Mouse (Mus musculus): ENCODE data around the gene Nxf1. TPM values are rescaled to one million over a fixed set of nuclear protein-coding genes. Genes with fewer than 3 reads are reported as not detected.

Gene Nxf1
- 39.4 TPM for polyA plus RNA-seq (2014; fragmentation: Illumina TruSeq; extraction: RNeasy Lipid Tissue Mini Kit (QIAGEN cat#74804); ENCODE audit: low read depth, low replicate concordance)

GRCm38 (mm10) chr19:8756635-8757387 lies at the start of gene Nxf1:
Gene Nxf1, plus strand, starts transcription at chr19:8757073.

DNA sequence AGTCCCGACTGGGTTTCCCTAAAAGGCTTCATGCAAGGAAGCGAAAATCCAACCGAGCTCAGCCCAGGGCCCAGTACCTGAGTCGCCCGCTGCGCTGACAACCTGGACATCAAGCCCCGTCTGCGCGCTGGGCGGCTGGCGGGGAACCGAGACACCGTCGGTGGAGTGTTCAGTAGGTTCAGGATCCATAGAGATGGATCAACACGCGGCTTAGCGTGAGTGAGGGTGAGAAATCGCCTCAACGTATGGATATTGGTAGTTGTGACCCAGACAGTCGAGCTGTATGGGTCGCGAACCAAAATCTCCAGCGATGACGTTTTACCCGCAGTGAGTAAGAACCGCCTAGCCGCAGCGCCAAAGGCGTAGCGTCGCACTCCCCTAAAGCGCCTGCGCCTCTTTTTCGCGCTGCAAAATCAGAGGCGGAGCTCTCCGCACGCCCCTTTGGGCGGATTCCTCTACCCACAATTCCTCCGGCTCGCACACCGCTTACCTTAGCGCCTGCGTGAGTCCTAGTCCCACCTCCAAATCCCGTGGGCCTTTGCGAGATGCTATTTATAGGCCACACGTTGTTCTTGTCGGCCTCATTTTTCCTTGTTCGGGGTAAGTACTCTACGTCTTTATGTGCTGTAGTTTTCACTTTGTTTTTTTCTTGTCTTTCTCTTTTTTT lies 33.8 kb upstream of the Nxf1 start, which contains the start of gene Slc3a2:
TSS of gene Slc3a2 (minus strand) at position 463 of the 667 bp plus-strand sequence.

DNA sequence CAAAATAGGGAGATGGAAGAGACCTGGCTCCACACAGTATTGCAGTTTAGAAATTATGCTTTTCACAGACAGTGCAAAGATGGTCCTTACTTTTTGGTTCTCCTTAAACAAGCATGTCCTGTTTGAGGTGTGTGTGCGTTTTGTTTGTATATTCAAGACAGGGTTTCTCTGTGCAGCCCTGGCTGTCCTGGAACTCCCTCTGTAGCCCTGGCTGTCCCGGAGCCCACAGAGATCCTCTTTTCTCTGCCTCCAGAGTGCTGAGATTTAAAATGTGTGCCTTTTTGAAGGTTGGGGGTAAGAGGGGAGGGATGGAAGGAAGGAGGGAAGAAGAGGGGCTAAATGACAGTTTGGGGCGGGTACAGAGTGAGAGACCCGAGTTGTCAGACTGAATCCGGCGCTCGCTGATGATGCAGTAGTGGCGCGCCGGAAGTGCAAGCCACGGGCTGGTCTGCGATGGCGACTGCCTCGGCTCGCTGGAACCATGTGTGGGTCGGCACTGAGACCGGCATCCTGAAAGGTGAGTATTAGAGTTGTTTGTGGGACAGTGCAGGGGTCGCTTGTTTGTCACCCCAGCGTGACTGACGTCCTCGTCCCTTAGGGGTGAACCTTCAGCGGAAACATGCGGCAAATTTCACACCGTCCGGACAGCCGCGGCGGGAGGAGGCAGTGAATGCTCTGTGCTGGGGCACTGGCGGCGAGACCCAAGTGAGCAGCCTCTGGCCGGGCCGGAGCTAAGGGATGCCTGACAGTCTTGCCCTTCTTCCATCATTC lies 21.3 kb upstream of the Nxf1 start, which contains the start of gene Wdr74:
TSS of gene Wdr74 (plus strand) at position 439 of the 771 bp plus-strand sequence.

GRCm38 (mm10) chr19:8740603-8741002 lies 16.3 kb upstream of the Nxf1 start, which contains the start of gene 1700092M07Rik:
Gene 1700092M07Rik, plus strand, starts transcription at chr19:8740718.

DNA sequence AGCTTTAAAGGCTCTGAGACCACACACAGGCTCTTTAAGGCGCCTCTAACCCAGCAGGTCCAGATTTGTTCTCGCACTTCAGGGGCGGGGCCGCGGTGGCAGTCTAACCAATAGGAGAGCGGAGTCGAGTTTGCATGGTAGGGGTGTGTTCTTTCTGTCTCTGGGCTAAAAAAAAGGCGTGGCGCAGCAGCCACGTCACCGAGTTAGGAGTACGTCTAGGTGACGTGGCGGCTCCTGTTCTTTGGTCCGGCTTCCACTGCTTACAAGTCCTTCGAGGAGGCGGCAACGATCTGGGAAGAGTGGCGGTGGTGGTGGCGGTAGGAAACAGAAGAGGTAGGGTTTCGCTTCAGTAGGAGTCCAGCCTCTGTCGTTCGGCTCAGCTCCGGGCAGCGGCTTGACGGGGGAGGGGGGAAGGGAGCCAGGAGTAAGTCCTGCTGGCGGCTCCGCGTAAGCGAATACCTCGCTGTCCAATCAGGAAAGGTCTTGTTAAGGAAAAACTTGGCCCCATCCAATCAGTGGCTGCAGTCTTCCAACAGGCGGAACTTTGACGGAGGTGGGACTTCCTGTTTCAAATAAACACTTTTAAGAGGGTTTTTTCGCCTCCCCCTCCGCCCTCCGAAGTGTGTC lies 15.5 kb upstream of the Nxf1 start, which contains the start of gene Stx5a:
TSS of gene Stx5a (plus strand) at position 171 of the 627 bp plus-strand sequence.

DNA sequence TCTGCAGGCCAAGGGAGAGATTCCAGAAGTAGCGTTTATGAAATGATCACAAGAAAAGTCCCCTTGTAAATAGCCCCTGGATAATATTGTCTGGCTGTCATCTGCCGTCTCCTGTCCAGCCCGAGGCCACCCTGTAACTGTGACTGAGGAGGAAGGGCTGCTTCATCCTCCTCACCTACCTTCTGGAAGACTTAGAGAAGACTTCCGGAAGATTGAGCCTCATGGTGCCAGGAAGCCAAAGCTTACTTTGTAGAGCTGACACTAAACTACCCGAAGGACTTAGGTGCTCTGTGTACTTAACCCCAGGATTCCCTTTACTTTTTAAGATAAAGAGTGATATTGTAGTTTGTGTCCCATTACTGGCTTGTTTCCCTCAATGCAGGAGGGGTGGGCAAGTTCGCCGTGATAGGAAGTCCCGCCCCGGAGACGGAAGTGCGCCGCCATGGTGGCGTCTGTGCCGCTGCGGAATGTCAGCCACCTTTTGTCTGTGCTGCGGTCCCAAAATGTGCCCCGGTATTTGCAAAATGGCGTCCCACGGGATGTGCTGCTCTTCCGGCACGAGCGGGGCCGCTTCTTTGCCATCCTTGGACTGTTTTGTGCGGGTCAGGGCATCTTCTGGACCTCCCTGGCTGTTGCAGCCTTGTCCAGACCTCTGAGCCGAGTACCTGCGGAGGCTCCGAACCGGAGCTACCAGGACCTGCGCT lies 13.8 kb downstream of the Nxf1 start, which contains the start of gene Tmem223:
TSS of gene Tmem223 (plus strand) at position 430 of the 704 bp plus-strand sequence.

DNA sequence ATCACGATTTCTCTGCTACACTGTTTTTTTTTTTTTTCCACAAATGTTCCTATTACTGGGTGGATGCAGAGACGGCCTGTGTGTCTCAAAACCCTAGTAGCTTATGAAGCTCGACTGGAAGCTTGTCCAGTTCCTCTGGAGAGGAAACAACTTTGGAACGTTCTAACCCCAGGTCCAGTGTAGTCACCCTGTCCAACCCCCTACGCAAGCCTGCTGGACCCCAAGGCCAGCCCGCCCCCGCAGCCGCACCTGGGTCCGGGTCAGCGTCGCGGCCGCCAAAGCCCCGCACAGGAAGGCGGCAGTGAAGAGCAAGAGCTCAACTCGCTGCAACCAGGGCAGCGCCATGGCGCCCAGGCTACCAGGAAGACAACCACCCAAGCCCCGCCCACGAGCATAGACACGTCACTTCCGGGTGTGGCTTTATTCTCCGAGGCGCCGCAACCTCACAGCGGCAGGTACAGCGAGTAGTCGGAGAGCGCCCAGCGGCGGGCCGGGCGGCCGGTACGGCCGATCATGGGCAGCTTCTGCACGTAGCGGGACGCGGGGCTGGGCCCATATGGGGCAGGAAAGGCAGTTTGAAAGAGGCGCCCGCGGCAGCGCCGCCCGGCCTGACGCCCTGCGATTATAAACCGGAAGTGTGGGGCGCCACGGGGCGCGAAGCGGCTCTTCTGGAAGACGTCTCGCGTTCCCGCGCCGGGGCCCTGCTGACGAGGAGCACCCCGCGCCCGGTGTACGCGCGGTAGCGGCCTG lies 17.4 kb downstream of the Nxf1 start, which contains the start of gene Tmem179b:
TSS of gene Tmem179b (minus strand) at position 382 of the 750 bp plus-strand sequence.

DNA sequence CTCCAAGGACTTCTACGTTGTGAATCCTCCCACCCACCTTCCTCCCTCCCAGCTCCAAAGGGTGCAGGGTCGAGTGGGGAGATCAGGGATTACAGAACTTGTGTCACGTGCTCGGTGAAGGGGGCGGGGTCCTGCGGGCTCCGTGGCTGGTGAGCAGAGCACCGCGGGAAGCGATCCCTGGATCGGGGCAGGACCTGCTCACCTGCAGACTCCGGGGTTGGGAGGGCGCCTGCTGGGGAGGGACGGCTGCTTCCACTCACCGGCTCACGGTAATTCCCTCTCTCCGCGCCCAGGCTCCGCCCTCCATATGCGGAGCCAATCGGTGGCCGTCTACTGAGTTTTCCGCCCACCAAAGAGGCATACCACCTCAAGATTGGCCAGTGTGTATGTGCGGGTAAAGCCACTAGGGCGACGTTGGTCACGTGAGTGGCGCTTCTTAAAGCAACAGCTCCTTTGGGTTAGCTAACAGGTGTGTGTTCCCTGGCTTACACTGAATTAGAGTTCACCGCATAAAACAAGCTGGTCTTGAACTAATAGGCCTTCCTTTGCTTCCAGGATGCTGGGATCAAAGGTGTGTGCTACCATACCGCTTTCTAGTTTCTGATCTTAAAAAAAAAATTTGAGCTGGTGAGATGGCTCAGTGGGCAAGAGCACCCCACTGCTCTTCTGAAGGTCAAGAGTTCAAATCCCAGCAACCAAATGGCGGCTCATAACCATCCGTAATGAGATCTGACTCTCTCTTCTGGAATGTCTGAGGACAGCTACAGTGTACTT lies 29.3 kb downstream of the Nxf1 start, which contains the start of gene Taf6l:
TSS of gene Taf6l (minus strand) at position 410 of the 774 bp plus-strand sequence.

GRCm38 (mm10) chr19:8798264-8798946 lies 41.5 kb downstream of the Nxf1 start, which contains the start of gene Polr2g:
Gene Polr2g, minus strand, starts transcription at chr19:8798577.

GRCm38 (mm10) chr19:8802130-8802821 lies 45.4 kb downstream of the Nxf1 start, which contains the start of gene Zbtb3:
Gene Zbtb3, plus strand, starts transcription at chr19:8802555.

GRCm38 (mm10) chr19:8818801-8819595 lies 62.1 kb downstream of the Nxf1 start, which contains the start of gene Ttc9c:
Gene Ttc9c, minus strand, starts transcription at chr19:8819333.

DNA sequence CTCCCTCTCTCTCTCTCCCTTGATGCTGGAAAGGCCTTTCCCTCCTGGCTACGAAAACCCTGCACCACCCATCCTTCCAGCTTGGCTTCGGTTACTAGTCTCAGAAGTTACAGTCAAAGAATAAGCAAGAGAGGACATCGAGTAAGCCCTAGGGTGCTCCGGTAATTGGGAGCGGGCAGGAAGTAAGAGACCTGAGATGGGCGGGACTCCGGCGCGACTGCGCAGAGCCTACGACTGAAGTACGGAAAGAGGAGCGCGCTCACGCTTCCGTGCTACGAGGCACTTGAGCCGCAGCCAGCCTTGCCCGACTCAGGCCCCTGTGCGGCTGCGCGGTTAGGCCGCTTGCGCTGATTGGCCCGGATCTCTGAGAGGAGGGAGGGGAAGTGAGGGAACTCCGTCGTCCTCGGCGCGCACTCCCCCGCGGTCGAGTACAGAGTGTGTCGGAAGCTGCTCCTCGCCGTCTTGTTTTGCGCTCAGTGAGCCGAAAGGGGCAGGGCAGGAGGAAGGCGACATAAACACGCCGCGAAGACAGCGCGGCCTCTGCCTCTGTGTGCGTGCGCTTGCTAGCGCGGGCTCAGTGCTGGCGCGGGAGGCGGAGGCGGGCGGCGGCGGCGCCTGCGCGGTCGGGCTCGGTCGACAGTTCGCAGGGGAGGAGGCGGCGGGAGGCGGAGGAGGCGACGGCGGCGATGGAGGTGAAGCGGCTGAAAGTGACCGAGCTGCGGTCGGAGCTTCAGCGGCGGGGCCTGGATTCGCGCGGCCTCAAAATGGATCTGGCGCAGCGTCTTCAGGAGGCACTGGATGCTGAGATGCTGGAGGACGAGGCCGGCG lies 62.9 kb downstream of the Nxf1 start, which contains the start of gene Hnrnpul2:
TSS of gene Hnrnpul2 (plus strand) at position 415 of the 828 bp plus-strand sequence.

Measured in liver, adult 10 weeks (tissue).